8 mouse cellular contexts compared by ENCODE assay signal in genomic region chr17:93202165-93203075, GRCm38 (mm10). TPM values are rescaled to one million over a fixed set of nuclear protein-coding genes. Genes with fewer than 3 reads are reported as not detected.
DNase-seq lines count a peak whose midpoint lies in the region; ATAC-seq lines count a peak whose summit lies in the region.

No protein-coding gene starts in this region.

- no peak overlapping the region; the same call in 1 of the 2 replicates for H3K9ac ChIP-seq in embryonic facial prominence, embryonic 11.5 days (replicated peaks; ENCODE audit: low read length)
- peak overlapping the region; percentile 67 for H3K9ac ChIP-seq in hindbrain, embryonic 16.5 days (ENCODE audit: low read depth, low read length)
- H3K9ac ChIP-seq in midbrain, embryonic 16.5 days (ENCODE audit: low read depth, low read length), result peak overlapping the region; percentile 69

- peaks cover 2% of the 10 kb centered on the region for H3K4me1 ChIP-seq in embryonic facial prominence, embryonic 11.5 days (ENCODE audit: control insufficient read depth, insufficient read depth, low read length)
- H3K4me1 ChIP-seq in hindbrain, embryonic 16.5 days (ENCODE audit: control insufficient read depth, insufficient read depth, low read depth, low read length), result peaks cover 12% of the 10 kb centered on the region
- H3K4me1 ChIP-seq in midbrain, embryonic 16.5 days (ENCODE audit: control insufficient read depth, insufficient read depth, low read length), result peaks cover 25% of the 10 kb centered on the region; the same call in 1 of the 2 replicates

- H3K4me3 ChIP-seq in embryonic facial prominence, embryonic 11.5 days (ENCODE audit: low read depth, low read length), result peak overlapping the region; percentile 29
- peak overlapping the region; percentile 52 for H3K4me3 ChIP-seq in hindbrain, embryonic 16.5 days (ENCODE audit: low read length)
- peak overlapping the region; percentile 50 for H3K4me3 ChIP-seq in midbrain, embryonic 16.5 days (ENCODE audit: low read depth, low read length)

- H3K4me2 ChIP-seq in embryonic facial prominence, embryonic 11.5 days (ENCODE audit: low read depth, low read length), result peak overlapping the region; percentile 43
- H3K4me2 ChIP-seq in hindbrain, embryonic 16.5 days (ENCODE audit: low read length), result peak overlapping the region; percentile 70
- peak overlapping the region; percentile 77 for H3K4me2 ChIP-seq in midbrain, embryonic 16.5 days (ENCODE audit: low read length)

- 0% methylated on average over 44 of the region's 44 CpGs for WGBS in embryonic facial prominence, embryonic 11.5 days
- WGBS in hindbrain, embryonic 16.5 days, result 1% methylated on average over 44 of the region's 44 CpGs
- under 1% methylated on average over 44 of the region's 44 CpGs for WGBS in midbrain, embryonic 16.5 days

- H3K9me3 ChIP-seq in embryonic facial prominence, embryonic 11.5 days (replicated peaks; ENCODE audit: control insufficient read depth, low read length), result no peaks in the 10 kb centered on the region
- H3K9me3 ChIP-seq in hindbrain, embryonic 16.5 days (ENCODE audit: control insufficient read depth, low read length), result no peaks in the 10 kb centered on the region
- no peaks in the 10 kb centered on the region for H3K9me3 ChIP-seq in midbrain, embryonic 16.5 days (replicated peaks; ENCODE audit: control insufficient read depth, low read length, poor library complexity, severe bottlenecking)

- peaks cover 43% of the 10 kb centered on the region for H3K27me3 ChIP-seq in embryonic facial prominence, embryonic 11.5 days (ENCODE audit: control insufficient read depth, insufficient read depth, low read length)
- H3K27me3 ChIP-seq in hindbrain, embryonic 16.5 days (replicated peaks; ENCODE audit: control insufficient read depth, insufficient read depth, low read length), result peaks cover 16% of the 10 kb centered on the region
- peaks cover 5% of the 10 kb centered on the region; the same call in 1 of the 2 replicates for H3K27me3 ChIP-seq in midbrain, embryonic 16.5 days (ENCODE audit: control insufficient read depth, insufficient read depth, low read depth, low read length)

- peak; percentile 34; the same call in 1 of the 2 replicates for ATAC-seq in embryonic facial prominence, embryonic 11.5 days (replicated peaks; ENCODE audit: insufficient number of reproducible peaks, low FRiP score, low TSS enrichment, low read depth)
- ATAC-seq in hindbrain, embryonic 16.5 days, result peak; percentile 44
- peak; percentile 57 for ATAC-seq in midbrain, embryonic 16.5 days

- DNase-seq in kidney, postnatal 14 days, result peak; percentile 3
- no peak for DNase-seq in kidney, adult 11 months
- peak; percentile 42 for DNase-seq in embryonic facial prominence, embryonic 11.5 days (ENCODE audit: low spot score)
- DNase-seq in thymus, postnatal 36 days, result no peak
- no peak for DNase-seq in urinary bladder, postnatal 14 days (ENCODE audit: low spot score)
- DNase-seq in urinary bladder, postnatal 4 days (ENCODE audit: low spot score in 2 of 2), result no peak

- no peaks in the 10 kb centered on the region for H3K36me3 ChIP-seq in embryonic facial prominence, embryonic 11.5 days (replicated peaks; ENCODE audit: control insufficient read depth, insufficient read depth, low read depth, low read length)
- H3K36me3 ChIP-seq in hindbrain, embryonic 16.5 days (ENCODE audit: control insufficient read depth, insufficient read depth, low read length), result no peaks in the 10 kb centered on the region
- no peaks in the 10 kb centered on the region for H3K36me3 ChIP-seq in midbrain, embryonic 16.5 days (ENCODE audit: control insufficient read depth, insufficient read depth, low read length)

- no peak overlapping the region for H3K27ac ChIP-seq in embryonic facial prominence, embryonic 11.5 days (replicated peaks; ENCODE audit: low read depth, low read length)
- H3K27ac ChIP-seq in hindbrain, embryonic 16.5 days (ENCODE audit: low read depth, low read length), result peak overlapping the region; percentile 83
- peak overlapping the region; percentile 58 for H3K27ac ChIP-seq in midbrain, embryonic 16.5 days (ENCODE audit: low read length)

RNA-seq across cellular contexts. Expression of gene Adcyap1, which starts 3.6 kb away (rescaled TPM):
- polyA plus RNA-seq in embryonic facial prominence, embryonic 11.5 days (2014; fragmentation: Nextera tagmentation; extraction: Ambion mirVana), result 3.1 and 3.9 TPM in 2 replicates
- polyA plus RNA-seq in hindbrain, embryonic 16.5 days (2015; fragmentation: Nextera tagmentation; extraction: Ambion mirVana), result 28.8 and 29.6 TPM in 2 replicates
- polyA plus RNA-seq in midbrain, embryonic 16.5 days (2015; fragmentation: Nextera tagmentation; extraction: Ambion mirVana), result 18.2 and 19.5 TPM in 2 replicates

Comparison
In these comparisons a context has a peak if more than half of its experiments do, and no peak if none do; other contexts are left out.
1. DNase-seq: peak in kidney, postnatal 14 days (single experiment) and embryonic facial prominence, embryonic 11.5 days (single experiment); none in kidney, adult 11 months (single experiment), thymus, postnatal 36 days (0 of 2), urinary bladder, postnatal 14 days (single experiment) and urinary bladder, postnatal 4 days (0 of 2).
2. Peak in every context shown above with its lines, with median percentiles within 50 percentile points of each other: ATAC-seq, H3K4me2 ChIP-seq and H3K4me3 ChIP-seq.